Mouse (Mus musculus) yolk sac, embryonic 10.5 days (tissue): ENCODE measurements around the gene Atp6v0d1.
"Not testable (repeated sequence)": the region's sequence is repeated elsewhere in the genome, so short reads cannot be mapped to it uniquely, and the experiment has no call there.

Experiments used
- DNase-seq: peaks from one replicate; pipeline ENCODE4 v3.0.0-alpha.2; 2017; ENCODE audit warnings: low spot score

Atp6v0d1 gene

GRCm38 (mm10) chr8:105574741-105575140 is 8.9 kb upstream of the Atp6v0d1 start:
- no peak for DNase-seq

DNA sequence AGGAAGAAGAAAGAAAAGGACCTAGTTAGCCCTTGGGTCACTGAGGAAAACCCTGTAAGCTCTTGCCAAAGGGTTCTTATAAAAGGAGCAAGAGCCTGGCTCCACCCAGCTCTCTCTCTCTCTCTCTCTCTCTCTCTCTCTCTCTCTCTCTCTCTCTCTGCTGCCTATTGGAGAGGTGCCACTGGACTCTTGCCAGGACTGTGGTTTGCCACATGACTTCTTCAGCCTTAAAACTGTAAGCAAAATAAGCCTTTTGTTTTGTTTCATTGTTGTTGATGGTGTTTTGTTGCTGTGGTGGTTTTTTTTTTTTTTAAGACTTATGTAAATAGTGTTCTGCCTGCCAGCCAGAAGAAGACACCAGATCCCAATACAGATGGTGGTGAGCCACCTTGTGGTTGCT is 7.6 kb upstream of the Atp6v0d1 start:
- DNase-seq = no peak

GRCm38 (mm10) chr8:105571810-105572209 is 6.0 kb upstream of the Atp6v0d1 start:
- no peak for DNase-seq

DNA sequence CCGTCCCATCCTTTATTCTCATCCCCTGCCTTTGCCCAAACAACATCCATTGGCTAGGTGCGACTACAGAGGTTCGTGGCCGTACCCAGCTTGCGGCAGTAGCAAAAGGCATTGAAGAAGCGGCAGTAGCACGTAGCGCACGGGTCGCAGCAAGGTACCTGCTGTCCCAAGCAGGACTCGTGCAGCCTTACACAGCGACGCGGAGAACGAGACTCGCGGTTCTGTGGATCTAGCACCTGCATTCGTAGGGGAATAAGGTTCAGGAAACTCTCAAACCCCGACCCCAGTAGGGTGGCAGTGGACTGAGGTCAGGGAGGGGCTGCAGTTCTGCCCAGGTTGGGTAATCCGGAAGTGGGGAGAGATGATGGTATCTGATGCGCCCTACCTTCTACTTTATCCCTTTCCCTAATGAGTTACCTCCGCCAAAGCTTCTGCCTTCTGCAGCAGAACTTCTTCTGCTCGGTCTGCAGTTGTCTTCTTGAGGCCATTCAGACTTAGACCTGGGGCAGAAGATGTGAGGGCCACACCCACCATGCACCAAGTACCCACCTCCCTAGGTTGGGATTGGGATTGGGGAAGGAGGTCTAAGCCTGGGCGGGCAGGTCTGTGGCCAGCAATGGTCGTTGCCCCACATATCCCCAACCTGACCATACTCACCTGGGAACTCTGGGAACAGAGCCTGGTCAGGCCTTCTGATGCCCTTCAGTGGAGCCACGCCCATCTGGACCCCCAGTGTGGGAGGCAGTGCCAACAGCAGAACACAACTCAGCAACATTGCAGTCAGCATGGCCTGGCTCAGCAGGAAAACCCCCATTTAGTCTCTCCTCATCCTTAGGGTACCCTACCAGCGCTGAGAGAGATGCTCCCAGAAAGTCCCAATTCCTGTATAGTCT is 1.1 kb upstream of the Atp6v0d1 start:
- DNase-seq = peak; percentile 27

- DNase-seq = peak; percentile 32
Observed at GRCm38 (mm10) chr8:105565401-105565881, 406 bp downstream of the Atp6v0d1 start.

- DNase-seq = not testable (repeated sequence)
Observed at GRCm38 (mm10) chr8:105564573-105565229, 1.1 kb downstream of the Atp6v0d1 start.

GRCm38 (mm10) chr8:105563871-105564270 is 2.0 kb downstream of the Atp6v0d1 start:
- DNase-seq = no peak

DNA sequence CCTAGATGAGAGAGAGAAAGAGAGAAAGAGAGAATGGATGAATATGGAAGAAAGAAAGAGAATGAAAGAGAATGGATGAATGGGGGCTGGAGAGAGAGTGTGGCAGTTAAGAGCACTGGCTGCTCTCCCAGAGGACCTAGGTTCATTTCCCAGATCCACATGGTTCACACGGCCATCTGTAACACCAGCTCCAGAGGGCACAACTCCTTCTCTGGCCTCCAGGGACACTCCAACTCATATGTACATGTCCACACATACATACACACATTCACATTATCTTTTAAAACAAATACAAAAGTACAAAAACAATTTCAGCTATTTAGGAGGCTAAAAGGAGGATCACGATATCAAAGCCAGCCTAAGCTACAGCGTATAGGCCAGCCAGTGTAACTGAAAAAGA is 3.0 kb downstream of the Atp6v0d1 start:
- no peak for DNase-seq

DNA sequence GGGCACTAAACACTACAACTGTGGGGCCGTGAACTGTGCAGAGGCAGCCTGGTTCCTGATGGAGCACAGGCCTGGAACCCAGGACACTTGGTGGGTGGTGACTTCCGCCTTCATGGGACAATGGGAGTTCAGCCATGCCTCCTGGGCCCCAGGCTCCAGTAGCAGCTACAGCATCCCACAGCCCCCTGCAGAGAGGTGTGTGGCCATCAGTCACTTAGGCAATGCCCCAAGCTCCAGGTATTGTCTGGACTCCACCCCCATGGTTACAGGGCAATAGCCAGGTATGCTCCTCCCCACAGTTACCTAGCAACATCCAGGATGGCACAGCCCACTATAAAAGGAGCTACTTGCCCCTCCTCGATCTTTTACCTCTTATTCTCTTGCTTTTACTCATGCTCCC is 10.6 kb downstream of the Atp6v0d1 start:
- DNase-seq = no peak

GRCm38 (mm10) chr8:105554087-105554486 is 11.8 kb downstream of the Atp6v0d1 start:
- peak; percentile 47 for DNase-seq

DNA sequence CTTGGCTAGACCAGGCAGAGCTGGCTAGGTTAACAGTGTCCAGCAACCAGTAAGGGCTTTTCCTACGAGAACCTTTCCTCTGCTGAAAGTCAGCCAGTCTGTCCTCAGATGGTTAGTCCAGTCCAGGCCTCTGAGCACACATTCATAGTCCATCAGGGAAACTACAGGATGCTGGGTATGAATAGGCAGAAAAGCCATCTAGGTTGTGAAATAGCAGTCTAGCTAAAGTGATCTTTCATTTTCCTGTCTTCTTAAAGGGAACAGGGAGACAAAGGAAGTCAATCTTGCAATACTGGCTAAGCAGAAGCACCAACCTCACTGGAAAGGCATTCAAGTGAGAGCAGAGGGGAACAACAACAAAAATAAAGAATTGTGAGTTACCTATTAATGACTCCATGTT is 13.0 kb downstream of the Atp6v0d1 start:
- no peak for DNase-seq

GRCm38 (mm10) chr8:105552032-105552431 is 13.8 kb downstream of the Atp6v0d1 start:
- no peak for DNase-seq

GRCm38 (mm10) chr8:105550083-105550482 is 15.8 kb downstream of the Atp6v0d1 start:
- no peak for DNase-seq

GRCm38 (mm10) chr8:105549506-105549905 is 16.3 kb downstream of the Atp6v0d1 start:
- DNase-seq = no peak

- DNase-seq = no peak
Observed at GRCm38 (mm10) chr8:105546384-105547350, 19.2 kb downstream of the Atp6v0d1 start.

DNA sequence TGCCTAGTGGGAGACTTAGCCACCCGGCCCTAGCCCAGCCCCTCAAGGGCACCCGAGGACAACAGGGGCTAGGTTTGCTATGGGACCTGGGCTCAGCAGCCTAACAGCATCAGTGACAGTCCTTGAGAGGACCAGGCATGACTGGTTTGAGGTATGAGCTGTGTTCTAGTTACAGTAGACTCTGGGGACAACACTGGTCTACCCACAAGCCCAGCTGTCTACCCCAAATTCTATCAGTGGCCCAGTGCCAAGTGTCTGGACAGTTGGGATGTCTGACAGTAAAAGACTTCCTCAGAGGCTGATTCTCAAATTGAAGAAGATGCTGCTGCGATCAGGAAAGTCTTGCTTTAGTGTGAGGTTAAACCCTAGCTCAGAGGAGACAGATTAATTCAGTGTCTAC is 20.6 kb downstream of the Atp6v0d1 start:
- no peak for DNase-seq

GRCm38 (mm10) chr8:105544544-105545205 is 21.2 kb downstream of the Atp6v0d1 start:
- peak; percentile 77 for DNase-seq

DNA sequence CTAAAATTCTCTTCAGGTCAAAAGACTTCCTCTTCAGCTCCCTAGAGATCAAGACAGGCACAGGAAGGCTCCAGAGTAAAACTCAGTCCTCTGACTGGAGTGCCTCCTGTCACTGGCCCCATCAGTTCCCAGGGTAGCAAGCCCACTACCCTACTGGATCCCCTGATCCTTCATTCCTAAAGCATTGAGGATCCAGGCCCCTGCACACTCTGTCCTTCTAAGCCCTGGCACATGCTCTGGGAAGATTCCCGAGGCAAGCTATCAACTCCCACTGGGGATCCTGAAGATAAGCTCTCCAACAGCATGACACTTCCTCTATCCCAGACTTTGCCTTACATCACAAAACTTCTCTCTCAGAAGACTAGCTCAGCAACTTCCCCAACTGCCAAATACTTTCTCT is 22.1 kb downstream of the Atp6v0d1 start:
- no peak for DNase-seq

DNA sequence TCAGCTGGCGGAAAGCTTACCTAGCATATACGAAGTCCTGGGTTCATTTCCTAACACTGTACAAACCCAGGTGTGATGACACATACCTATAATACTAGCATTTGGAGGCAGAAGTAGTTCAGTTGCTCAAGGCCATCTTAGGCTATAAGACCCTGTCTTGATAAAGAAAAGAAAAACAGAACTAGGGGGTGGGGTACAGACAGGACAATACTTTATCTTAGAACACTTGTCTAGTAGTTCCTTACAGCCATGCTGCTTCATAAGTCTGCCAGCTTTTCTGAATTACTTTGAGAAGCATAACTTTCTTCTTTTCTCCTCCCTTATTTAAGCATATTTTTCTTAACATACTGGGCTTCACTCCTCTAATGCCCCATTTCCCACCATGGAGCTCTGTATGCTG is 23.0 kb downstream of the Atp6v0d1 start:
- DNase-seq = no peak

GRCm38 (mm10) chr8:105542032-105542656 is 23.7 kb downstream of the Atp6v0d1 start:
- no peak for DNase-seq

DNA sequence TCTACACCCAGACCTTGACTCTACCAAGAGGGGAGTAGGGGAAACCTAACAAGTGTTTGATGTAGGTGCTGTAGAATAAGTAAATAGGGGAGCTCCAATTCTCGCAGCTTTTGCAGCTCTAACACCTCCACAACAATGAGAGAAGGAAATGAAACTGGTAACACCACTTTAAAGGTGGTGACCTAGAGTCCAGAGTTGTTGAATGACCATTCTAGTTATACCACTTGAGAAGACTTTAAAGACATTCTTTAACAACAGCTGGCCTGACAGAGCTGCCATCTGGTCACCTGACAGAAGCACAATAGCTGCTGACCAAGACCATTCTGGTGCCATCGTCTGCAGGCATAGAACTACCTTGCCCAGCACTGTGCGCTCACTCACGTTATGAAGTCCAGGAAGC is 26.9 kb downstream of the Atp6v0d1 start:
- no peak for DNase-seq
